Mouse (Mus musculus) heart, embryonic 14.5 days (tissue): ENCODE measurements around the gene Il1rl1. TPM values are rescaled to one million over a fixed set of nuclear protein-coding genes. Genes with fewer than 3 reads are reported as not detected.

Source experiments
- ATAC-seq: fragments of 200-750 bp; cut with Nextera tagmentation; 2 replicates; pipeline ENCODE4 v1.8.0; 2017; ENCODE audit warnings: low read depth, moderate TSS enrichment; ENCODE audit not compliant: insufficient number of reproducible peaks, insufficient read depth, low FRiP score
- H3K27ac ChIP-seq, 2 experiments: fragments of 200-500 bp in 1 of 2; fragments of 300-500 bp in 1 of 2; sonication (generic) in 1 of 2; replicated peaks in 1 of 2; 2 replicates each; pipeline ENCODE4 v1.5.1; 2012 to 2014; ENCODE audit warnings: low read depth in 2 of 2, low read length in 2 of 2, control low read depth in 1 of 2, mild to moderate bottlenecking in 1 of 2, mixed read lengths in 1 of 2; ENCODE audit not compliant: control insufficient read depth in 1 of 2, insufficient read depth in 1 of 2
- H3K27me3 ChIP-seq: fragments of 300-500 bp; sonication (generic); 2 replicates; pipeline ENCODE4 v1.6.1; 2014; ENCODE audit warnings: mild to moderate bottlenecking, low read length, control low read depth; ENCODE audit not compliant: control insufficient read depth, insufficient read depth
- H3K36me3 ChIP-seq: fragments of 300-500 bp; sonication (generic); 2 replicates; pipeline ENCODE4 v1.6.1; 2014; ENCODE audit warnings: mild to moderate bottlenecking, control low read depth, low read length, mixed read lengths; ENCODE audit not compliant: control insufficient read depth, insufficient read depth
- H3K4me1 ChIP-seq, 2 experiments: fragments of 200-500 bp in 1 of 2; fragments of 300-500 bp in 1 of 2; sonication (generic) in 1 of 2; 2 replicates each; pipeline ENCODE4 v1.6.1; 2012 to 2014; ENCODE audit warnings: low read length in 2 of 2, control low read depth in 1 of 2, mixed read lengths in 1 of 2; ENCODE audit not compliant: control insufficient read depth in 2 of 2, insufficient read depth in 2 of 2
- H3K4me2 ChIP-seq: fragments of 300-500 bp; sonication (generic); 2 replicates; pipeline ENCODE4 v1.6.1; 2014; ENCODE audit warnings: mild to moderate bottlenecking, low read length
- H3K4me3 ChIP-seq, 2 experiments: fragments of 200-500 bp in 1 of 2; fragments of 300-500 bp in 1 of 2; sonication (generic) in 1 of 2; 2 replicates each; pipeline ENCODE4 v1.5.1; 2012 to 2014; ENCODE audit warnings: low read length in 2 of 2, mild to moderate bottlenecking in 2 of 2, control low read depth in 1 of 2, low read depth in 1 of 2, moderate library complexity in 1 of 2; ENCODE audit not compliant: control insufficient read depth in 1 of 2, insufficient read depth in 1 of 2
- H3K9ac ChIP-seq: fragments of 300-500 bp; sonication (generic); 2 replicates; pipeline ENCODE4 v1.6.1; 2014; ENCODE audit warnings: mild to moderate bottlenecking, low read length
- H3K9me3 ChIP-seq: fragments of 300-500 bp; sonication (generic); 2 replicates; pipeline ENCODE4 v1.6.1; 2016; ENCODE audit warnings: low read length, control low read depth; ENCODE audit not compliant: control insufficient read depth
- WGBS: fragments of 180-500 bp; shearing (Covaris S2); extraction: QIAGEN DNeasy Blood & Tissue Kit; methylation state at CpG from one replicate; pipeline ENCODE4 v1.1.7; 2014; 5-methylcytosine and 5-hydroxymethylcytosine counted together
- polyA plus RNA-seq: library from polyadenylated mRNA; unstranded; fragments of >200 nt; fragmentation: Nextera tagmentation; extraction: Ambion mirVana; gene quantifications from 2 replicates; pipeline ENCODE4 v1.2.1, GENCODE M21; 2014

Gene Il1rl1
- polyA plus RNA-seq, 1 experiment from 2014 or later = 0.62 TPM

GRCm38 (mm10) chr1:40501546-40502398, 72.4 kb downstream of the Il1rl1 start:
- H3K9me3 ChIP-seq = no peaks in the 10 kb centered on the region
- no peaks in the 10 kb centered on the region for H3K36me3 ChIP-seq
- H3K4me3 ChIP-seq = no peak overlapping the region
- no peak overlapping the region for H3K9ac ChIP-seq
- 77% methylated on average over 11 of the region's 11 CpGs for WGBS
- no peak overlapping the region for H3K27ac ChIP-seq
- no peaks in the 10 kb centered on the region for H3K4me1 ChIP-seq
- ATAC-seq = no peak
- no peaks in the 10 kb centered on the region for H3K27me3 ChIP-seq
- no peak overlapping the region for H3K4me2 ChIP-seq

GRCm38 (mm10) chr1:40504548-40504947, 75.2 kb downstream of the Il1rl1 start:
- H3K27ac ChIP-seq = no peak overlapping the region
- H3K9me3 ChIP-seq = no peaks in the 10 kb centered on the region
- no peak for ATAC-seq
- no peak overlapping the region for H3K4me2 ChIP-seq
- H3K36me3 ChIP-seq = no peaks in the 10 kb centered on the region
- 76% methylated on average over 5 of the region's 5 CpGs for WGBS
- H3K27me3 ChIP-seq = no peaks in the 10 kb centered on the region
- H3K9ac ChIP-seq = no peak overlapping the region
- no peak overlapping the region for H3K4me3 ChIP-seq
- H3K4me1 ChIP-seq = no peaks in the 10 kb centered on the region

Other genes starting within 250 kb of the Il1rl1 start
- gene Il1r1, start 204.5 kb upstream of the Il1rl1 start, polyA plus RNA-seq = 8.4 TPM in 2 replicates
- gene Il1rl2, start 105.0 kb upstream of the Il1rl1 start, polyA plus RNA-seq = 2.6 and 3.9 TPM in 2 replicates
- gene Il18r1, start 36.0 kb downstream of the Il1rl1 start, polyA plus RNA-seq = 0.11 TPM in 1 of 2 replicates, not detected in the other
- 0.08 TPM in 1 of 2 replicates, not detected in the other for gene Il18rap, start 85.8 kb downstream of the Il1rl1 start, polyA plus RNA-seq
- gene Slc9a4, start 150.5 kb downstream of the Il1rl1 start, polyA plus RNA-seq = not detected in 2 replicates